Mouse (Mus musculus): ENCODE measurements around the gene Gm12794. TPM values are rescaled to one million over a fixed set of nuclear protein-coding genes. Genes with fewer than 3 reads are reported as not detected.
"Not testable (repeated sequence)": the region's sequence is repeated elsewhere in the genome, so short reads cannot be mapped to it uniquely, and the experiment has no call there.

The Gm12794 gene
- polyA plus RNA-seq (2012; rRNA removed), result not detected in 2 replicates

DNA sequence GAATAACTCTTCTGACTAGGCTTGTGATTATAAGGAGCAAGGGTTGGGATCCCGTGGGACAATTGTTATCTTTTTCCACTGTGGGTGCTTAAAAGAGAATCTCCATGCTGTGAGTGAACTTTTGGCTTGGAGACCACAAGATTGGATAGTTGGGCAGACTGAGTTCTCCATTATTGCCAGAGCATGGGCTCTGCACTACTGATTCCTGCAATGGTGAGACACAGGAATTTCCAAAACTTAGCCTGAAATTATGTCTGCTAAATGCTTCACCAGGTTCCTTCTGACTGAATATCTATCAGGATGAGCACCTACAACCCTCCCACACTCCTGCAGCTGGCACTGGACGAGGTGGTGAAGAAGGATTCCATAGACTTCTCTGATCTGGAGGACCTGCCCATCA, at the start of gene Gm12794:
TSS of gene Gm12794 (plus strand) at position 301 of the 400 bp plus-strand sequence.
- H3K27ac ChIP-seq (ENCODE audit: insufficient read depth, low read depth, low read length); H3K4me1 ChIP-seq (ENCODE audit: control insufficient read depth, insufficient read depth, insufficient read length, low read length); H3K36me3 ChIP-seq (ENCODE audit: control insufficient read depth, insufficient read depth, low read length); H3K27me3 ChIP-seq (ENCODE audit: control insufficient read depth, insufficient read depth, low read length); H3K4me3 ChIP-seq (ENCODE audit: low read depth, low read length): not testable (repeated sequence)
- WGBS, result 70% methylated on average over 2 of the region's 2 CpGs

DNA sequence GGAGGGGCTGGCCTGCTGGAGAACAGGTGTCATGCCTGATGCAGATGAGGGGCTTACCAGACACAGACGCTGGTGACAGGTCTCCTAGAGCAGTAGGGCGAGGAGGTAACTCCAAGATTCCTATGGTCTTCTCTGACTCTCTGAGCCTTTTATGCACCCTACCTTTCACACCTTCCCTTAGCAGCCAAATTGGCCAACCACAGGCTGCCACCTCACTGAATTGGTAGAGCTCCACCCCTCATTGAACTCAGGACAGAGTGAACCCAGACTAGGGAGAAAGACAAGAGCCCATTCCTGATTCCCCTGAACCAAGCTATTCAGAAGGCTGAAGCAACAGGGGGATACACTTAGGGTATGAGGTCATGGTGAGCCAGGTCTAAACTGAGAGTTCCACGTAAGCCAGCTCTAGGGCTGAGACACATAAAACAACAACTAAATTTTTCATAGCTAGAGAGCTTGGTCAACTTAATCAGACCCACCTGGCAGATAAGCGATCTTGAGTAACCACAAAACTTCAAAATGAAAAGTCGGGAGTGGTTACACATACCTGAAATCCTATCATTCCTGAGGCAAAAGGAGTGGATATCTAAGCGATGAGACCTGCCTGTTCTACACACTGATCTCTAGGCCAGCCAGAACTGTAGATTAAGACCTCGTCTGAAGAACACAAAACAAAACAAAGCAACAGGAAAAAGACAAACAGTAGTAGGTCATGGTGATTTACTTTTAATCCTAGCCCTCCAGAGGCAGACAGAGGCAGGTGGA, 46.4 kb upstream of the Gm12794 start, which contains the start of gene C130073F10Rik:
TSS of gene C130073F10Rik (minus strand) at position 134 of the 765 bp plus-strand sequence.
- Histone ChIP-seq H3K4me1 (ENCODE audit: control insufficient read depth, insufficient read depth, insufficient read length, low read length) (no peaks in the 10 kb centered on the region), H3K27me3 (ENCODE audit: control insufficient read depth, insufficient read depth, low read length) (no peaks in the 10 kb centered on the region), H3K27ac (ENCODE audit: insufficient read depth, low read depth, low read length) (no peak within 1 kb of the TSS), H3K36me3 (ENCODE audit: control insufficient read depth, insufficient read depth, low read length) (no peaks in the 10 kb centered on the region), H3K4me3 (ENCODE audit: low read depth, low read length) (no peak within 1 kb of the TSS)
- WGBS, result 72% methylated on average over 7 of the region's 7 CpGs
- no peak for TF ChIP-seq CTCF (IDR thresholded peaks at IDR 0.05; ENCODE audit: extremely low read depth, insufficient read length, insufficient replicate concordance, low read depth, low read length)

DNA sequence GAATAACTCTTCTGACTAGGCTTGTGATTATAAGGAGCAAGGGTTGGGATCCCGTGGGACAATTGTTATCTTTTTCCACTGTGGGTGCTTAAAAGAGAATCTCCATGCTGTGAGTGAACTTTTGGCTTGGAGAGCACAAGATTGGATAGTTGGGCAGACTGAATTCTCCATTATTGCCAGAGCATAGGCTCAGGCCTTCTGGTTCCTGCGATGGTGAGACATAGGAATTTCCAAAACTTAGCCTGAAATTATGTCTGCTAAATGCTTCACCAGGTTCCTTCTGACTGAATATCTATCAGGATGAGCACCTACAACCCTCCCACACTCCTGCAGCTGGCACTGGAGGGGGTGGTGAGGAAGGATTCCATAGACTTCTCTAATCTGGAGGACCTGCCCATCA, 31.4 kb upstream of the Gm12794 start, which contains the start of gene Gm12800:
TSS of gene Gm12800 (plus strand) at position 301 of the 400 bp plus-strand sequence.
- not testable (repeated sequence) for H3K27me3 ChIP-seq (ENCODE audit: control insufficient read depth, insufficient read depth, low read length); H3K4me3 ChIP-seq (ENCODE audit: low read depth, low read length); H3K27ac ChIP-seq (ENCODE audit: insufficient read depth, low read depth, low read length); H3K4me1 ChIP-seq (ENCODE audit: control insufficient read depth, insufficient read depth, insufficient read length, low read length); H3K36me3 ChIP-seq (ENCODE audit: control insufficient read depth, insufficient read depth, low read length)
- 89% methylated on average over 2 of the region's 2 CpGs for WGBS

GRCm38 (mm10) chr4:101980949-101981348, 40.7 kb downstream of the Gm12794 start, which contains the start of gene Gm12790:
Gene Gm12790, minus strand, starts transcription at chr4:101981049.
- not testable (repeated sequence) for H3K4me3 ChIP-seq (ENCODE audit: low read depth, low read length); H3K4me1 ChIP-seq (ENCODE audit: control insufficient read depth, insufficient read depth, insufficient read length, low read length); H3K27me3 ChIP-seq (ENCODE audit: control insufficient read depth, insufficient read depth, low read length); H3K27ac ChIP-seq (ENCODE audit: insufficient read depth, low read depth, low read length); H3K36me3 ChIP-seq (ENCODE audit: control insufficient read depth, insufficient read depth, low read length)
- 65% methylated on average over 1 of the region's 5 CpGs for WGBS

- TF ChIP-seq POLR2A (IDR thresholded peaks at IDR 0.05; ENCODE audit: low read depth, low read length) (no peak), CTCF (IDR thresholded peaks at IDR 0.05; ENCODE audit: extremely low read depth, insufficient read length, insufficient replicate concordance, low read depth, low read length) (no peak)
- Histone ChIP-seq H3K4me1 (ENCODE audit: control insufficient read depth, insufficient read depth, insufficient read length, low read length) (no peaks in the 10 kb centered on the region), H3K27ac (ENCODE audit: insufficient read depth, low read depth, low read length) (no peak overlapping the region), H3K4me3 (ENCODE audit: low read depth, low read length) (no peak overlapping the region), H3K27me3 (ENCODE audit: control insufficient read depth, insufficient read depth, low read length) (no peaks in the 10 kb centered on the region), H3K36me3 (ENCODE audit: control insufficient read depth, insufficient read depth, low read length) (no peaks in the 10 kb centered on the region)
- 29% methylated on average over 5 of the region's 5 CpGs for WGBS
These were observed 45.5 kb downstream of the Gm12794 start for GRCm38 (mm10) chr4:101985678-101986077.

- not testable (repeated sequence) for H3K27me3 ChIP-seq (ENCODE audit: control insufficient read depth, insufficient read depth, low read length); H3K36me3 ChIP-seq (ENCODE audit: control insufficient read depth, insufficient read depth, low read length); H3K27ac ChIP-seq (ENCODE audit: insufficient read depth, low read depth, low read length); H3K4me1 ChIP-seq (ENCODE audit: control insufficient read depth, insufficient read depth, insufficient read length, low read length); H3K4me3 ChIP-seq (ENCODE audit: low read depth, low read length)
- WGBS, result 84% methylated on average over 2 of the region's 2 CpGs
These were observed 46.1 kb downstream of the Gm12794 start, which contains the start of gene Gm12789 for GRCm38 (mm10) chr4:101986326-101986725. Gene Gm12789, plus strand, starts transcription at chr4:101986626.

Other genes starting within 250 kb of the Gm12794 start
- gene Lepr, start 223.0 kb upstream of the Gm12794 start, polyA plus RNA-seq (2012; rRNA removed), result 0.37 and 0.82 TPM in 2 replicates
- gene B020004J07Rik, start 96.4 kb upstream of the Gm12794 start, polyA plus RNA-seq (2012; rRNA removed), result not detected in 2 replicates
- gene C130073F10Rik, start 46.6 kb upstream of the Gm12794 start, polyA plus RNA-seq (2012; rRNA removed), result not detected in 2 replicates
- gene Gm12800, start 31.3 kb upstream of the Gm12794 start, polyA plus RNA-seq (2012; rRNA removed), result not detected in 2 replicates
- not detected in 2 replicates for gene Gm12790, start 40.6 kb downstream of the Gm12794 start, polyA plus RNA-seq (2012; rRNA removed)
- not detected in 2 replicates for gene Gm12789, start 46.2 kb downstream of the Gm12794 start, polyA plus RNA-seq (2012; rRNA removed)
- gene Pde4b, start 147.1 kb downstream of the Gm12794 start, polyA plus RNA-seq (2012; rRNA removed), result 1.8 and 2.5 TPM in 2 replicates

Data from small intestine, adult 2 months (tissue).